Mouse (Mus musculus): Measurements from ENCODE around the gene Kctd15.
A peak's percentile ranks its signal among the peaks of the same experiment; 100 is the strongest.

Gene Kctd15

GRCm38 (mm10) chr7:34663145-34663544 is 6.6 kb upstream of the Kctd15 start:
- no peak for DNase-seq (ENCODE audit: low spot score)

- DNase-seq (ENCODE audit: low spot score): no peak
Measured at GRCm38 (mm10) chr7:34662227-34662626, 5.7 kb upstream of the Kctd15 start.

GRCm38 (mm10) chr7:34659386-34660085 is 3.0 kb upstream of the Kctd15 start:
- DNase-seq (ENCODE audit: low spot score): no peak

- DNase-seq (ENCODE audit: low spot score): peak; percentile 15
Measured at GRCm38 (mm10) chr7:34655086-34655839, 1.3 kb downstream of the Kctd15 start.

GRCm38 (mm10) chr7:34654441-34655085 is 2.0 kb downstream of the Kctd15 start:
- no peak for DNase-seq (ENCODE audit: low spot score)

- DNase-seq (ENCODE audit: low spot score): no peak
Measured at GRCm38 (mm10) chr7:34653731-34654440, 2.6 kb downstream of the Kctd15 start.

GRCm38 (mm10) chr7:34652751-34653502 is 3.6 kb downstream of the Kctd15 start:
- no peak for DNase-seq (ENCODE audit: low spot score)

GRCm38 (mm10) chr7:34651381-34651780 is 5.2 kb downstream of the Kctd15 start:
- no peak for DNase-seq (ENCODE audit: low spot score)

- DNase-seq (ENCODE audit: low spot score): no peak
Measured at GRCm38 (mm10) chr7:34647052-34647451, 9.5 kb downstream of the Kctd15 start.

- no peak for DNase-seq (ENCODE audit: low spot score)
Measured at GRCm38 (mm10) chr7:34646144-34646795, 10.3 kb downstream of the Kctd15 start.

GRCm38 (mm10) chr7:34645623-34646022 is 10.9 kb downstream of the Kctd15 start:
- DNase-seq (ENCODE audit: low spot score): no peak

GRCm38 (mm10) chr7:34644591-34644990 is 11.9 kb downstream of the Kctd15 start:
- no peak for DNase-seq (ENCODE audit: low spot score)

GRCm38 (mm10) chr7:34643329-34643728 is 13.2 kb downstream of the Kctd15 start:
- no peak for DNase-seq (ENCODE audit: low spot score)

GRCm38 (mm10) chr7:34641968-34642367 is 14.6 kb downstream of the Kctd15 start:
- no peak for DNase-seq (ENCODE audit: low spot score)

- DNase-seq (ENCODE audit: low spot score): no peak
Measured at GRCm38 (mm10) chr7:34639798-34640197, 16.7 kb downstream of the Kctd15 start.

GRCm38 (mm10) chr7:34636661-34637060 is 19.9 kb downstream of the Kctd15 start:
- DNase-seq (ENCODE audit: low spot score): no peak

- DNase-seq (ENCODE audit: low spot score): no peak
Measured at GRCm38 (mm10) chr7:34632966-34633742, 23.4 kb downstream of the Kctd15 start.

GRCm38 (mm10) chr7:34630211-34631085 is 26.1 kb downstream of the Kctd15 start:
- DNase-seq (ENCODE audit: low spot score): peak; percentile 37

- no peak for DNase-seq (ENCODE audit: low spot score)
Measured at GRCm38 (mm10) chr7:34629702-34630210, 26.8 kb downstream of the Kctd15 start.

Data from T-cell, adult 2 months (primary cell).